Mouse (Mus musculus): Measurements from ENCODE around the gene Camkk2. TPM values are rescaled to one million over a fixed set of nuclear protein-coding genes. Genes with fewer than 3 reads are reported as not detected.

Gene Camkk2
- polyA plus RNA-seq, 1 experiment: not detected

DNA sequence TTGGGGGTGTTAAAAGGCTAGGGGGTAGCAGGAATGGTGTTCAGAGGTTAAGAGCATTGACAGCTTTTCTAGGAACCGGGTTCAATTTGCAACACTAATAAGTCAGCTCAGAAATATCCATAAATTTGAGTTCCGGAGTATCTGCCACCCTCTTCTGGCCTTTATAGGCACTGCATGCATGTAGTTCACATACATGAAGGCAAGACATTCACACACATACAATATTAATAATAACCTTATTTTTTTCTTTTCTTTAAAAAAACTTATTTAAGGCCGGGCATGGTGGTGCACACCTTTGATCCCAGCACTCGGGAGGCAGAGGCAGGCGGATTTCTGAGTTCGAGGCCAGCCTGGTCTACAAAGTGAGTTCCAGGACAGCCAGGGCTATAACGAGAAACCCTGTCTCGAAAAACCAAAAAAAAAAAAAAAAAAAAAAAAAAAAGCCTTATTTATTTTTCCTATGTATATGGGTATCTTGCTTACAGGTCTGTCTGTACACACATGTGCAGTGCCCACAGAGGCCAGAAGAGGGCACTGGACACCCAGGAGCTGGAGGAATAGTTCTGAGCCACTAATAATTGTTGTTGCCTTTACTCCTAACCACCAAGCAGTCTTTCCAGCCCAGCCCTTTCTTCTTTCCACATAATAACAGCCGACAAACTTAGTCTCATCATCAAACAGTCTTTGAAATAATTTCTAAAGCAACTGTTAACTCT, 32.3 kb upstream of the Camkk2 start:
- WGBS: 86% methylated on average over 9 of the region's 9 CpGs

DNA sequence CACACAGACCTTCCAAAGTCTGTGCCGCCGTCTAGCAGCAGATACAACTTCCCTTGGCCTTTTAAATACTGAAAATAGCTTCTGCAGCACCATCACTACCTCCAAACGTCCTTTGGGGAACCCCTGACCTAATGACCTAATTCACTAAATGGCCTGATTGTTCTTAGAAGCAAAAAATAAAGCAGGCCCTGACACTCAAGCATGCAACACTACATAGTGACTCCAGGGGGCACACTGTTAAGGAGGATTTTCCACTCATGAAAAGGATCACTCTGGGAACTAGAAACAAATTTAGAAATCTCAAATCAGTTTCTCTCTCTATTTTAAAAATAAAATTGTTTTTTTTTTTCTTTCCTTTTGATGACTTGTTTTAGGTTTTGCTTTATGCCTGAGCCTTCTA, 26.3 kb upstream of the Camkk2 start:
- Histone ChIP-seq H3K4me3 (ENCODE audit: insufficient read depth, low read depth, low read length) (no peak overlapping the region), H3K27ac (ENCODE audit: insufficient read depth, low read depth, low read length) (no peak overlapping the region), H3K4me1 (ENCODE audit: control insufficient read depth, insufficient read depth, low read length) (peaks cover 3% of the 10 kb centered on the region; the same call in 1 of the 2 replicates)
- no peak for TF ChIP-seq CTCF (IDR thresholded peaks at IDR 0.05; ENCODE audit: insufficient read depth, low read depth, low read length)
- TF ChIP-seq POLR2A (IDR thresholded peaks at IDR 0.05; ENCODE audit: insufficient read depth, low read depth, low read length): no peak
- 49% methylated on average over 3 of the region's 3 CpGs for WGBS

More for the DNA sequence above, 32.3 kb upstream of the Camkk2 start:
- Histone ChIP-seq H3K4me3 (ENCODE audit: insufficient read depth, low read depth, low read length) (no peak overlapping the region), H3K4me1 (ENCODE audit: control insufficient read depth, insufficient read depth, low read length) (no peaks in the 10 kb centered on the region), H3K27ac (ENCODE audit: insufficient read depth, low read depth, low read length) (no peak overlapping the region)
- no peak for TF ChIP-seq POLR2A (IDR thresholded peaks at IDR 0.05; ENCODE audit: insufficient read depth, low read depth, low read length)
- no peak for TF ChIP-seq CTCF (IDR thresholded peaks at IDR 0.05; ENCODE audit: insufficient read depth, low read depth, low read length)

DNA sequence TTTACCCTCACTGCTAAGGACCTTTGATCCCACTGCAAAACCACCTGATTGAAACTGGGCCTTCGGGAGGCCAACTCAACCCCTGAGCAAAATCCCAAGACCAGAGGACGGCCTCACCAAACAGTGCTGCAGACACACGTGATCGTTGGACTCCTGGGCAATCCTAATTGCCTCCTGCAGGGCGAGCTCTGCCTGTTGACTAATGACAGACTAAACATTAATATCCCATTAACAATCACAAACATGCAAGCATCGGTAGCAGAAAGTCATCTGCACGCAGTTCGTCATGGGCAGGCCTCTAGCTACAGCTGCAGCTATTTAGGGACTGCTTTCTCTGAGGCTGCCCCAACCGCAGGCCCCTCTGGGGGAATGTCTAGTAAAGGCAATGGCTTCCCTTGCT, 23.5 kb upstream of the Camkk2 start:
- TF ChIP-seq POLR2A (IDR thresholded peaks at IDR 0.05; ENCODE audit: insufficient read depth, low read depth, low read length) (no peak), CTCF (IDR thresholded peaks at IDR 0.05; ENCODE audit: insufficient read depth, low read depth, low read length) (no peak)
- peaks cover 22% of the 10 kb centered on the region for H3K4me1 ChIP-seq (ENCODE audit: control insufficient read depth, insufficient read depth, low read length)
- 57% methylated on average over 9 of the region's 9 CpGs for WGBS
- H3K4me3 ChIP-seq (ENCODE audit: insufficient read depth, low read depth, low read length): no peak overlapping the region
- no peak overlapping the region for H3K27ac ChIP-seq (ENCODE audit: insufficient read depth, low read depth, low read length)

DNA sequence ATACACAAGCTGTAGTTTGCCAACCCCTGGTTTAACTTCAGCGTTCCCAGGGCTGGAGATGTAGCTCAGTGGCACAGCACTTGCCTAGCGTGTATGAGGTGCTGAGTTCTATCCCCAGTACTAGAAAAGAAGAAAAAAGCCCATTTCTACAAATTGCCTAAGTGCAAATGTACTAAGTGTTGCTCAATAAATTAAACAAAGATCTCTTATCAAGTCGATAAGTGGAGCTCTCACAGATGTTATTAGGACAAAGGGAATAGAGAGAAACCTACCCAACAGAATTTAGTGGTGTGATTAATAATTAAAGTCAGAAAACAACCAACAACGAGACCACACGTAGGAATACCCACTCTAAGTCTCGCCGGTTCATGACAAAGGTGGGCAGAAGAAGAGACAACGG, 22.5 kb upstream of the Camkk2 start:
- TF ChIP-seq CTCF (IDR thresholded peaks at IDR 0.05; ENCODE audit: insufficient read depth, low read depth, low read length) (no peak), POLR2A (IDR thresholded peaks at IDR 0.05; ENCODE audit: insufficient read depth, low read depth, low read length) (no peak)
- WGBS: 87% methylated on average over 8 of the region's 8 CpGs
- Histone ChIP-seq H3K4me1 (ENCODE audit: control insufficient read depth, insufficient read depth, low read length) (peaks cover 22% of the 10 kb centered on the region), H3K27ac (ENCODE audit: insufficient read depth, low read depth, low read length) (no peak overlapping the region), H3K4me3 (ENCODE audit: insufficient read depth, low read depth, low read length) (no peak overlapping the region)

DNA sequence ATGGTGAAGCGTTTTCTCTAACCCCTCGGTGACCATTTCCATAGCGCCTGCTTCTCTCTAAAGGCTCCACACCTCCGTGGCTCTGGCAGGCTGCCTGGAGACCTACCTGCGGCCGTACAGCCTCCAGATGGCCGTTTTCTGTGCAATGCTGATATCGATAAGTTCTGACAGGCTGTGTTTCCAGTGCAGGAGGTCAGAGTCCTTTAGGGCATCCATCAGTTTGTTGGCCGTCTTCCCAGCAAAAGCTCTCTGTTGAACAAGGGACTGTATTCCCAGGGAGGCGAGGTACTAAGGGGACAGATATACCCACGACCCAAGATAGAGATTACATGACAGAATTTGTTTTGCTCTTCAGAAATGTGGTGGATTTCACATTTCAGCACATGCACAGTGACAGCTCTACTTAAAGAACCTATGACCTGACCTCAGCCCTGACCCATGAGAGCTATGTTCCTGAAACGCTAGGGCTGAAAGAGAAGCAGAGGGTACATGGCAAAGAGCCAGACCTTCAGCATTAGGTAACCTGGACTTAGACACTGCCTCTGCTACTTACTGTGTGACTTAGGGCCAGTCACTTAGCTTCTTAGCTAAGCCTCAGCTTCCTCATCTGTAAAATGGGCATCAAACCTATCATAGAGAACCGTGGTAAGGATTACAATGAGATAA, 21.3 kb upstream of the Camkk2 start:
- 78% methylated on average over 13 of the region's 13 CpGs for WGBS
- TF ChIP-seq CTCF (IDR thresholded peaks at IDR 0.05; ENCODE audit: insufficient read depth, low read depth, low read length): no peak
- no peak for TF ChIP-seq POLR2A (IDR thresholded peaks at IDR 0.05; ENCODE audit: insufficient read depth, low read depth, low read length)
- Histone ChIP-seq H3K27ac (ENCODE audit: insufficient read depth, low read depth, low read length) (no peak overlapping the region), H3K4me1 (ENCODE audit: control insufficient read depth, insufficient read depth, low read length) (peaks cover 22% of the 10 kb centered on the region), H3K4me3 (ENCODE audit: insufficient read depth, low read depth, low read length) (no peak overlapping the region)

DNA sequence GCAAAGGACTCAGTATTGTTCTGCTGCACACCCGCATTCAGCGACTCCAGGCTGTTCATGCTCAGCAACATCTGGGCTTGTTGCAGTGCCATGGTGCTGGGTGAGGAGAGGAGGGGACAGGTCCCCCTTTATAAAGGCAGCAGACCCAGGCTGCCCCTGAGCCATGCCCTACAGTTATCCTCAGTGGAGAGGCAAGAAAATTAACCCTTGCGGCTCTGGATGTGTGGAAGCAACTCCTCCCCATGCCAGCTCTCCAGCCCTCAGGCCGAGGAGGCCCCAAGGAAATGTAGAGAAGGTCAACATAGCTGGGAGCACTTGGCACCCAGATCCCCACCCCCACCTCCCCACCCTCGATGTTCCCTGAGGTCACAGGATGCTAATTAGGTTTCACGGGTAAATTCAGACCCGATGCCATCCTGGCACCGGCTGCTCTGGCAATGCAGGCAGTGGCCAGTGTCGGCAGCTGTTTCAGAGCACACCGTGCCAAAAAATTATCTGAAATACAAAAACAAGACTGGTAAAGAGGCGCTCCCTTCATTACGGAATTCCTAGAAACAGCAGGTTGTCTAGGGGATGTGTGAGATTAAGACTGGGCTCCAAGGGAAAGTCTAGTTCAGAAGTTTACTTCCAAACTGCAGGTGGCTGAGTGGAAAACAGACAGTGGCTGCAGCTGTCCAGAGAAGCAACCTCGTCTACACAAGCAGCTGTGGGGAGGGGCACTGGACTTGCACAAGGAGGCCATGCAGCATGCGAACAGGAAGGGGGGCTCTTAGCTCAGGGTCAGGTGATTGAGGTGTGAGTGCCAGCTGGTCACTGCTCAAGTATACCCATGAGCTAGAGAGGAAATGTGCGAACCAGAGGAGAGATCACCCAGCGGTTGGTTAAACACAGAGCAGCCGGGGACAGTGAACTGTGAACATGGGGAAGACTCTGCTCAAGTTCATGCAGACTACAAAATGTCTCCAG, 20.5 kb upstream of the Camkk2 start:
- H3K27ac ChIP-seq (ENCODE audit: insufficient read depth, low read depth, low read length): 0 out of 2 replicates have a peak overlapping the region, but pooled peaks have one; percentile 7

DNA sequence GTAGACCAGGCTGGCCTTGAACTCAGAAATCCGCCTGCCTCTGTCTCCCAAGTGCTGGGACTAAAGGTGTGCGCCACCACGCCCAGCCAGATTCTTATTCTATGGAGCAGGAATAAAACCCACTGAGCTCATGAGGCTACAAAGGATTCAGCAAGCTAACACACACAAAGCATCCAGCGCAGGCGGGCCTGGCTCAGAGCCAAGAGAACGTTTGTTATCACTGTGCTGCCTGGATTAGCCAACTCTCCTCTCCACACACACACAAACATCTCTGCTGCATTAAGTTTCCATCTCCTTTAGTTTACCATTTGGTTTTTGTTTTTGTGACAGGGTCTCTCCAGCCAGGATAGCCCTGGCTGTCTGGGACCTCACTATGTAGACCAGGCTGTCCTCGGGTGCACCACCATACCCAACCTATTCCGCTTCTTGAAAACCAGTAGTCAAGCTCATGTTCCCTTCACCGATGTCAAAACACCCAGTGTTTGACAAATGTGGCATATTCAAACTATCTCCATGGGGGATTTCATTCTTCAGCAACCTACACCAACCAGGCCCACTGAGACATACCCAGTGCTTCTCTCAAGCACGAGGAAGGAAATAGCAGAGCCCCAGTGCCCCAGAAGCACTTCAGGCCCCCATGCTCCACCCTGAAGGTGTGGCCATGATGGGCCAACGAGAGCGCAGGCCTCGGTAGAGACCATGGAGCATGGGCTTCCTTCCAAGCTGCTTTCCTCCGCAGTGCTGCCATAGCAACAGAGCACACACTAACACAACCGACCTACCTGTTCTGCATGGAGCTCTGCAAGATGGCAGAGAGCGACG, 19.6 kb upstream of the Camkk2 start:
- TF ChIP-seq POLR2A (IDR thresholded peaks at IDR 0.05; ENCODE audit: insufficient read depth, low read depth, low read length) (no peak), CTCF (IDR thresholded peaks at IDR 0.05; ENCODE audit: insufficient read depth, low read depth, low read length) (no peak)
- Histone ChIP-seq H3K4me1 (ENCODE audit: control insufficient read depth, insufficient read depth, low read length) (peaks cover 22% of the 10 kb centered on the region), H3K27ac (ENCODE audit: insufficient read depth, low read depth, low read length) (0 out of 2 replicates have a peak overlapping the region, but pooled peaks have one; percentile 7), H3K4me3 (ENCODE audit: insufficient read depth, low read depth, low read length) (no peak overlapping the region)
- WGBS: 27% methylated on average over 17 of the region's 17 CpGs

More for the DNA sequence above, 20.5 kb upstream of the Camkk2 start:
- 44% methylated on average over 17 of the region's 17 CpGs for WGBS
- Histone ChIP-seq H3K4me3 (ENCODE audit: insufficient read depth, low read depth, low read length) (no peak overlapping the region), H3K4me1 (ENCODE audit: control insufficient read depth, insufficient read depth, low read length) (peaks cover 22% of the 10 kb centered on the region)
- TF ChIP-seq POLR2A (IDR thresholded peaks at IDR 0.05; ENCODE audit: insufficient read depth, low read depth, low read length): no peak
- no peak for TF ChIP-seq CTCF (IDR thresholded peaks at IDR 0.05; ENCODE audit: insufficient read depth, low read depth, low read length)

DNA sequence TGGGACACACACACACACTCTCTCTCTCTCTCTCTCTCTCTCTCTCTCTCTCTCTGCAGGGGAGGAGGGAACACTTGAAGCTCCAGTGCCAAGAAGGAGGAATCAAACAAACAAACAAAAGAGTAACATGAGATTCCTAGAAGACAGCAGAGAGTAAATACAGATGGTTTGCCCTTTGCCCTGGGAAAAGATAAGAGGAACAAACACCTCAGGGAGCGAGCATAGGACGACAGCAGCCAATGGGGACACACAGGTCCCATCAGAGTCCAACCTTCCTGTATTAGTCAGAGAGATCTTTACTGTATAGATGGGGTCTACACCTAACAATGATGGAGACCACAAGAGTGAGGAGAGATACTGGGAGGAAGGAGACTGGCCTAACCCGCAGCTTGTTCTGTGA, 18.7 kb upstream of the Camkk2 start:
- 94% methylated on average over 3 of the region's 3 CpGs for WGBS
- Histone ChIP-seq H3K4me3 (ENCODE audit: insufficient read depth, low read depth, low read length) (no peak overlapping the region), H3K4me1 (ENCODE audit: control insufficient read depth, insufficient read depth, low read length) (peaks cover 22% of the 10 kb centered on the region), H3K27ac (ENCODE audit: insufficient read depth, low read depth, low read length) (no peak overlapping the region)
- TF ChIP-seq POLR2A (IDR thresholded peaks at IDR 0.05; ENCODE audit: insufficient read depth, low read depth, low read length) (no peak), CTCF (IDR thresholded peaks at IDR 0.05; ENCODE audit: insufficient read depth, low read depth, low read length) (no peak)

All from olfactory bulb, adult 2 months (tissue).